Mouse (Mus musculus): ENCODE results near the gene Lhpp. TPM values are rescaled to one million over a fixed set of nuclear protein-coding genes. Genes with fewer than 3 reads are reported as not detected.
A peak's percentile ranks its signal among the peaks of the same experiment; 100 is the strongest.

The Lhpp gene
- polyA plus RNA-seq, 1 experiment: 4.7 TPM

DNA sequence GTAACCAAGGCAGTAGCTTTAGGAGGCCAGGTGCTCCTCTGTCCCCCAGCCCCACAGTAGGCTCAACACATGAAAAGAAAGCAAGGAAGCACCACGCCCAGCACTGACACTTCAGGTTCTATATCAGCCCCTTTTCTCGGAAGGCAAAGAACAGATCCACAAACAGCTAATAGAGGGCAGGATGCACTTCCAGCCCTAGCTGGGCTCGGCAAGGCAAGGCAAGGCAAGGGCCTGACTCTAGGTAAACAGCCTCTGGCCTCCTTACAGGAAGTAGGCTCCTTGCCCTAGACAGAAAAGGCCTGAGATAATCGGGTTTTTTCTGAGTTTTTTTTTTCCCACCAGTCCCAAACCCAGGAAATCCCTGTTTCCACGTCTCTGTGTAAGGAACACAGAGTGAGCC lies 79.3 kb downstream of the Lhpp start:
- H3ac ChIP-seq (ENCODE audit: control insufficient read depth, insufficient read length): no peak overlapping the region
- no peak overlapping the region for H3K4me3 ChIP-seq
- H3K36me3 ChIP-seq (ENCODE audit: control insufficient read depth, insufficient read depth): no peaks in the 10 kb centered on the region
- H3K79me2 ChIP-seq (ENCODE audit: control insufficient read depth, insufficient read depth): no peaks in the 10 kb centered on the region
- no peaks in the 10 kb centered on the region for H3K27me3 ChIP-seq (ENCODE audit: control insufficient read depth, insufficient read depth, insufficient read length)
- TF ChIP-seq TCF3 (IDR thresholded peaks at IDR 0.05; ENCODE audit: insufficient read length, low read depth) (no peak), MYOG (IDR thresholded peaks at IDR 0.05; ENCODE audit: control insufficient read depth in 1 of 3, insufficient read depth in 1 of 3, insufficient read length in 2 of 3, low read depth in 2 of 3) (no peak), E2F4 (IDR thresholded peaks at IDR 0.05; ENCODE audit: insufficient read depth) (no peak), MYOD1 (IDR thresholded peaks at IDR 0.05; ENCODE audit: control insufficient read depth in 1 of 3, insufficient read length in 2 of 3, low read depth in 2 of 3) (no peak), SRF (IDR thresholded peaks at IDR 0.05; ENCODE audit: control insufficient read depth, insufficient read length, low read depth) (no peak), MAX (IDR thresholded peaks at IDR 0.05; ENCODE audit: low read depth) (no peak), POLR2A (IDR thresholded peaks at IDR 0.05; ENCODE audit: insufficient read length, low read depth) (no peak), USF1 (IDR thresholded peaks at IDR 0.05; ENCODE audit: low read depth) (no peak)
- H3K4me2 ChIP-seq (ENCODE audit: low read depth): no peak overlapping the region

DNA sequence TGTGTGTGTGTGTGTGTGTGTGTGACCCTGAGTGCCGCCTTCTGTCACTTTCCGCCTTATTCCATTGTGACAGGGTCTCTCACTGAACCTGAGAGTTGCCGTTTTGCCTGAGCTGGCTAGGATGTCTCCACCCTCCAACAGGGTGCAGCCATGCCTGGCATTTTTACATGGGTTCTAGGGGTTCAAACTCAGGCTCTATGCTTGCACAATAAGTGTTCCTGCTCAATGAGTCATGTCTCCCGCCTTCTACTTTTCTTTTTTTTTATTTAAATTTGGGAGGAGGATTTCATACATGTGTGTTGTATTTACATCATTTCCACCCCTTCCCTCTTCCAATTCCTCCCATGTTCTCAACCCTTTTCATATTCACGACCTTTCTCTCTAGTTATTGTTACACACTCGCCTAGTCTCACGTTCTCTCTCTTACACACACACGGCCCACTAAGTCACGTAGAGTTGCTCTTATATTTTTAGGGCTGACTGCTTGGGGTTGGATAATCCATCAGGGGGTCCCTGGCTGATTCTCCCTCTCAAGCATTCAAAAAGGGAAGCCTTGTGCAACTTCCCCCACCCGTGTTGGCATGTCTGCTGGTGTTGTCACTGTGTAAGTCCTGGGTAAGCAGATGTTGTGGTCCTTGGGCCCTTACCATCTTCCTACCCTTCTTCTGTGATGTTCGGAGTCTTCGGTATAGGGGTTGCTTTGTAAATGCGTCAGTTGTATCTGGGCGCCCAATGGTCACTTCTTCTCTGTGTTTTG lies 80.5 kb downstream of the Lhpp start:
- peak; percentile 56; the same call in 1 of the 2 replicates for TF ChIP-seq CEBPB (IDR thresholded peaks at IDR 0.05; ENCODE audit: insufficient read depth, poor library complexity, severe bottlenecking)
- no peak for TF ChIP-seq TCF3 (IDR thresholded peaks at IDR 0.05; ENCODE audit: insufficient read length, low read depth)
- Histone ChIP-seq H3ac (ENCODE audit: control insufficient read depth, insufficient read length) (no peak overlapping the region), H3K79me2 (ENCODE audit: control insufficient read depth, insufficient read depth) (no peaks in the 10 kb centered on the region), H3K36me3 (ENCODE audit: control insufficient read depth, insufficient read depth) (no peaks in the 10 kb centered on the region), H3K4me3 (no peak overlapping the region), H3K4me2 (ENCODE audit: low read depth) (no peak overlapping the region), H3K27me3 (ENCODE audit: control insufficient read depth, insufficient read depth, insufficient read length) (no peaks in the 10 kb centered on the region)

DNA sequence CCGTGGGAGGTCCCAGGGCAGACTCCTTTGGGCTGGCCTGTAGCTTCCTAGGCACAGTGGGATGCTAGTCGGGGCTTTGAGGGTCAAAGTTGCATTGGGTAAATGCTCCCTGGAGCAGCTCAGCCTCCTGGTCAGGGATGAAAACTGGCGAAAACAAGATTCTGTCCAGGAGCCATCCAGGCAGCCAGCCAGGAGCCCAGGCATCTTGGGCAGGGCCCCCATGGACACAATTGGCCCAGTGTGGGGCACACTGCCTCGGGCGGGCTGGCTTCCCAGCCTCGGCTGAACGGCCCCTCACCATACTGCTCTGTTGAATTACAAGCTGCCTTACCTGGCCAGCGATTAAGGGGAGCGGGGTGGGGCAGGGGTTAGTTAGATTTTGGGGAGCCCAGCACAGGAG lies 82.3 kb downstream of the Lhpp start:
- no peaks in the 10 kb centered on the region for H3K36me3 ChIP-seq (ENCODE audit: control insufficient read depth, insufficient read depth)
- TF ChIP-seq MYOD1 (IDR thresholded peaks at IDR 0.05; ENCODE audit: control insufficient read depth in 1 of 3, insufficient read length in 2 of 3, low read depth in 2 of 3) (no peak), SRF (IDR thresholded peaks at IDR 0.05; ENCODE audit: control insufficient read depth, insufficient read length, low read depth) (no peak), TCF3 (IDR thresholded peaks at IDR 0.05; ENCODE audit: insufficient read length, low read depth) (no peak), E2F4 (IDR thresholded peaks at IDR 0.05; ENCODE audit: insufficient read depth) (no peak), USF1 (IDR thresholded peaks at IDR 0.05; ENCODE audit: low read depth) (no peak), POLR2A (IDR thresholded peaks at IDR 0.05; ENCODE audit: insufficient read length, low read depth) (no peak), MYOG (IDR thresholded peaks at IDR 0.05; ENCODE audit: control insufficient read depth in 1 of 3, insufficient read depth in 1 of 3, insufficient read length in 2 of 3, low read depth in 2 of 3) (no peak), MAX (IDR thresholded peaks at IDR 0.05; ENCODE audit: low read depth) (no peak), CEBPB (IDR thresholded peaks at IDR 0.05; ENCODE audit: insufficient read depth, poor library complexity, severe bottlenecking) (no peak), REST (IDR thresholded peaks at IDR 0.05; ENCODE audit: insufficient read depth, insufficient read length) (no peak), TCF12 (IDR thresholded peaks at IDR 0.05; ENCODE audit: insufficient read depth, poor library complexity, severe bottlenecking) (no peak), POLR2AphosphoS2 (IDR thresholded peaks at IDR 0.05; ENCODE audit: insufficient read length, low read depth) (no peak)

DNA sequence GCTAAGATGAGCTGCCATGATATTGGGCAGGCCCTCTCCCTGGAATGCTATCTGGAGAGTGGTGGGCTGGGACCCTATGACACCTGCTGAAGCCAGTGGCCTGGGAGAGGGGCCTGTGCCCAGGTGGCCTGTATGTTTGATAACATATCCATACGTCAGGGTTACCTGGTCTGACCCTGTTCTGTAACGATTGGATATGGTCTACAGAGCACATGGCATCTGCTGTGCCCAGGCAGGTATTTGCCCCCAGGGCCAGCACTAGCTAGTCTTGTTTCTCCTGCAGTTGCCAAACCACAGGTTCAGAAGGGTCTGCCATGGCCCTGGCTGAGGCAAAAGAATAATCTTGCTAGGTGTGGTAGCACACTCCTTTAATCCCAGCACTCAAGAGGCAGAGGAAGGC lies 83.1 kb downstream of the Lhpp start:
- TF ChIP-seq E2F4 (IDR thresholded peaks at IDR 0.05; ENCODE audit: insufficient read depth) (no peak), CEBPB (IDR thresholded peaks at IDR 0.05; ENCODE audit: insufficient read depth, poor library complexity, severe bottlenecking) (no peak), MYOG (IDR thresholded peaks at IDR 0.05; ENCODE audit: control insufficient read depth in 1 of 3, insufficient read depth in 1 of 3, insufficient read length in 2 of 3, low read depth in 2 of 3) (no peak), POLR2AphosphoS2 (IDR thresholded peaks at IDR 0.05; ENCODE audit: insufficient read length, low read depth) (no peak), TCF12 (IDR thresholded peaks at IDR 0.05; ENCODE audit: insufficient read depth, poor library complexity, severe bottlenecking) (no peak), MAX (IDR thresholded peaks at IDR 0.05; ENCODE audit: low read depth) (no peak), USF1 (IDR thresholded peaks at IDR 0.05; ENCODE audit: low read depth) (no peak), REST (IDR thresholded peaks at IDR 0.05; ENCODE audit: insufficient read depth, insufficient read length) (no peak), MYOD1 (IDR thresholded peaks at IDR 0.05; ENCODE audit: control insufficient read depth in 1 of 3, insufficient read length in 2 of 3, low read depth in 2 of 3) (no peak), SRF (IDR thresholded peaks at IDR 0.05; ENCODE audit: control insufficient read depth, insufficient read length, low read depth) (no peak), TCF3 (IDR thresholded peaks at IDR 0.05; ENCODE audit: insufficient read length, low read depth) (no peak), POLR2A (IDR thresholded peaks at IDR 0.05; ENCODE audit: insufficient read length, low read depth) (no peak)
- no peaks in the 10 kb centered on the region for H3K79me2 ChIP-seq (ENCODE audit: control insufficient read depth, insufficient read depth)
- no peaks in the 10 kb centered on the region for H3K36me3 ChIP-seq (ENCODE audit: control insufficient read depth, insufficient read depth)
- H3K4me3 ChIP-seq: no peak overlapping the region
- no peaks in the 10 kb centered on the region for H3K27me3 ChIP-seq (ENCODE audit: control insufficient read depth, insufficient read depth, insufficient read length)
- H3K4me2 ChIP-seq (ENCODE audit: low read depth): no peak overlapping the region
- no peak overlapping the region for H3ac ChIP-seq (ENCODE audit: control insufficient read depth, insufficient read length)

More for the DNA sequence above, 82.3 kb downstream of the Lhpp start:
- H3K79me2 ChIP-seq (ENCODE audit: control insufficient read depth, insufficient read depth): no peaks in the 10 kb centered on the region
- no peak overlapping the region for H3K4me3 ChIP-seq
- H3K4me2 ChIP-seq (ENCODE audit: low read depth): no peak overlapping the region
- H3ac ChIP-seq (ENCODE audit: control insufficient read depth, insufficient read length): no peak overlapping the region
- H3K27me3 ChIP-seq (ENCODE audit: control insufficient read depth, insufficient read depth, insufficient read length): no peaks in the 10 kb centered on the region

DNA sequence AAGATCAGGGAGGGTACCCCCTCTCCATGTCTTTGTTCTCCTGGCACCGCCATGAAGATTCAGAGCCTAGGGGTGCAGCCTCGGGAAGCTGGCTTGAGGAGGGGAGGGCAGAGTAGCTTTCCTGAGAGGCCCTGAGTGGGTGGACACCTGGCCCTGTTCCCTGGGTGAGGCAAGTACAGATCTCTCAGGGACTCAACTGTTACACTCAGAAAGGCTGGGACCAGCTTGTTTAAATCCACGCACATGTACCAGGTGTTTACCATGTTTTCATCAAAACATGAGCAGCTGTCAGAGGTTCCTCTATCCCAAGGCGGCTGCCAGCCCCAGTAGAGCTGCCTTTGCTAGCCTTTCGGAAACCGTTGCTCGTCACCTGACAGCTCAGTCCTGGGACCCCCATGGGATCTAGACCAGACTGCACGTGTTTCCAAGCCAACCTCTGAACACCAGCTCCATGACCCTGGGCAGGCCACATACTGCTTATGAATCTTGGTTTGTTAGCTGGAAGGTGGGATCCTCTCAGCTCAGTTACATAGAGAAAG lies 86.9 kb downstream of the Lhpp start:
- Histone ChIP-seq H3K4me3 (no peak overlapping the region), H3K4me2 (ENCODE audit: low read depth) (no peak overlapping the region), H3ac (ENCODE audit: control insufficient read depth, insufficient read length) (no peak overlapping the region), H3K27me3 (ENCODE audit: control insufficient read depth, insufficient read depth, insufficient read length) (no peaks in the 10 kb centered on the region), H3K79me2 (ENCODE audit: control insufficient read depth, insufficient read depth) (no peaks in the 10 kb centered on the region), H3K36me3 (ENCODE audit: control insufficient read depth, insufficient read depth) (no peaks in the 10 kb centered on the region)
- peak in 1 of 3 experiments; percentile 16 for TF ChIP-seq MYOD1 (IDR thresholded peaks at IDR 0.05; ENCODE audit: control insufficient read depth in 1 of 3, insufficient read length in 2 of 3, low read depth in 2 of 3)
- no peak for TF ChIP-seq POLR2AphosphoS2 (IDR thresholded peaks at IDR 0.05; ENCODE audit: insufficient read length, low read depth)
- TF ChIP-seq MYOG (IDR thresholded peaks at IDR 0.05; ENCODE audit: control insufficient read depth in 1 of 3, insufficient read depth in 1 of 3, insufficient read length in 2 of 3, low read depth in 2 of 3): no peak

Data from myocyte (in vitro differentiated cells).